Mouse (Mus musculus) stomach, postnatal 0 days (tissue): ENCODE results near the gene Bcas3. TPM values are rescaled to one million over a fixed set of nuclear protein-coding genes. Genes with fewer than 3 reads are reported as not detected.

Experiments
- ATAC-seq: fragments of 200-750 bp; cut with Nextera tagmentation; 2 replicates; pipeline ENCODE4 v1.8.0; 2017; ENCODE audit not compliant: low FRiP score, low TSS enrichment
- DNase-seq: peaks from one replicate; pipeline ENCODE4 v3.0.0-alpha.2; 2016; ENCODE audit warnings: low spot score
- H3K27ac ChIP-seq: fragments of 300-500 bp; sonication (generic); replicated peaks from 2 replicates; pipeline ENCODE4 v1.5.1; 2014; ENCODE audit warnings: mild to moderate bottlenecking, control low read depth
- H3K27me3 ChIP-seq: fragments of 300-500 bp; sonication (generic); 2 replicates; pipeline ENCODE4 v1.6.1; 2014; ENCODE audit warnings: low read length; ENCODE audit not compliant: control insufficient read depth, insufficient read depth
- H3K36me3 ChIP-seq: fragments of 300-500 bp; sonication (generic); 2 replicates; pipeline ENCODE4 v1.6.1; 2014; ENCODE audit warnings: low read length, mixed read lengths; ENCODE audit not compliant: control insufficient read depth, insufficient read depth
- H3K4me1 ChIP-seq: fragments of 300-500 bp; sonication (generic); replicated peaks from 2 replicates; pipeline ENCODE4 v1.6.1; 2014; ENCODE audit warnings: antibody characterized with exemption; ENCODE audit not compliant: control insufficient read depth, insufficient read depth
- H3K4me2 ChIP-seq: fragments of 300-500 bp; sonication (generic); replicated peaks from 2 replicates; pipeline ENCODE4 v1.6.1; 2014; ENCODE audit warnings: low read depth, mild to moderate bottlenecking, control low read depth, moderate library complexity
- H3K4me3 ChIP-seq: fragments of 300-500 bp; sonication (generic); 2 replicates; pipeline ENCODE4 v1.5.1; 2014; ENCODE audit warnings: low read depth, low read length, control low read depth
- H3K9ac ChIP-seq: fragments of 300-500 bp; sonication (generic); 2 replicates; pipeline ENCODE4 v1.6.1; 2014; ENCODE audit warnings: mild to moderate bottlenecking, low read length, control low read depth, mixed read lengths
- H3K9me3 ChIP-seq: fragments of 300-500 bp; sonication (generic); 2 replicates; pipeline ENCODE4 v1.6.1; 2016; ENCODE audit warnings: low read length; ENCODE audit not compliant: control insufficient read depth
- CTCF ChIP-seq: IDR thresholded peaks from 2 replicates; pipeline ENCODE4 v1.5.1; 2016; ENCODE audit warnings: antibody characterized with exemption, low read depth, mild to moderate bottlenecking, moderate library complexity
- EP300 ChIP-seq: optimal IDR thresholded peaks from 2 replicates; pipeline ENCODE3; 2016; ENCODE audit warnings: antibody characterized with exemption
- WGBS: fragments of 180-500 bp; shearing (Covaris S2); extraction: QIAGEN DNeasy Blood & Tissue Kit; methylation state at CpG from one replicate; pipeline ENCODE4 v1.1.7; 2014; 5-methylcytosine and 5-hydroxymethylcytosine counted together
- polyA plus RNA-seq: library from polyadenylated mRNA; unstranded; fragments of >200 nt; fragmentation: Nextera tagmentation; extraction: Ambion mirVana; gene quantifications from 2 replicates; pipeline ENCODE4 v1.2.1, GENCODE M21; 2015

The Bcas3 gene
- polyA plus RNA-seq, 1 experiment from 2014 or later: 16.5 TPM

DNA sequence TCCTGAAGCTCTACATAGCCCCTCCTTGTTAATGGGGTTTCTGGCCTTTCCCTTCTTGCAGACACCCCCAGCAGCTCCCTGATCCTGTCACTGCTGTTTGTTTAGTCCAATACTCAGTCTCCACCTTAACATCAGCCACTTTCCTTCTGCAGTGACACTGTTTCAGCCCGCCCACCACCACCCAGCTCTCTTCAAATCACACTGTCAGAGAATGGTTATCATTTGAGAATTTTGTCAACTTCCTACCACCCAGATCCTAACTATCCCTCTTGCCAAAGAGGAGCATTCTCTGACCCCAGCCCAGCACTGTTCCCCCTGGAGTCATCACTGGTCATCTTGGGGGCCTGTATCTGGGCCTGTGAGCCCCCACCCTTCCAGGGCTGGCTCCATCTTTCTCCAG, 452.8 kb downstream of the Bcas3 start:
- H3K9me3 ChIP-seq: no peaks in the 10 kb centered on the region
- no peak overlapping the region for H3K4me2 ChIP-seq
- H3K36me3 ChIP-seq: no peaks in the 10 kb centered on the region
- ATAC-seq (no peak), DNase-seq (no peak)
- H3K9ac ChIP-seq: no peak overlapping the region
- no peaks in the 10 kb centered on the region for H3K4me1 ChIP-seq
- WGBS: 86% methylated on average over 1 of the region's 1 CpGs
- no peak for TF ChIP-seq CTCF
- no peak for TF ChIP-seq EP300
- no peak overlapping the region for H3K4me3 ChIP-seq
- no peaks in the 10 kb centered on the region for H3K27me3 ChIP-seq
- no peak overlapping the region for H3K27ac ChIP-seq

DNA sequence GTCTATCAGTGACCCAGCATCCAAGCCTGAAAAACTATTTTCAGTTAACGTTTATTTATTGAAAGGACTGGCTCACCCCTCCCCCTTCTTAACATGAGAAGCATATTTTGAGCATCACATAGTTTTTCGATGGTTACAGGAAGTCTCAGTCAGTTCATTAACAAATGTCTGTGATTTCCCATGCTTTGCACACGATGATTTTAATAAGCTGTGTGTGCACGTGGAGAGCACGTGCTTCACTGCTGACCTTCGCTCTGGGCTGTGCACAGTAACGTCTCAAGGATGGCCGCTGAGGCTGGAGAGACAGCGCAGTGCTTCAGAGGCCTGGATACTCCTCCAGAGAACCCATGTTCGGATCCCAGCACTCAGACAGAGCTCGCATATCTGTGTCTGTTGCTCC, 454.4 kb downstream of the Bcas3 start:
- ATAC-seq (no peak), DNase-seq (no peak)
- 0 out of 2 replicates have a peak, but pooled peaks cover 2% of the 10 kb centered on the region for H3K4me1 ChIP-seq
- 66% methylated on average over 11 of the region's 11 CpGs for WGBS
- no peak overlapping the region for H3K4me3 ChIP-seq
- no peak overlapping the region for H3K9ac ChIP-seq
- no peak overlapping the region for H3K27ac ChIP-seq
- H3K9me3 ChIP-seq: no peaks in the 10 kb centered on the region
- no peaks in the 10 kb centered on the region for H3K36me3 ChIP-seq
- TF ChIP-seq CTCF (no peak), EP300 (no peak)
- H3K27me3 ChIP-seq: no peaks in the 10 kb centered on the region
- H3K4me2 ChIP-seq: no peak overlapping the region

- H3K4me3 ChIP-seq: no peak overlapping the region
- no peak for ATAC-seq
- H3K4me1 ChIP-seq: peaks cover 2% of the 10 kb centered on the region; the same call in 1 of the 2 replicates
- no peak overlapping the region for H3K4me2 ChIP-seq
- H3K27me3 ChIP-seq: no peaks in the 10 kb centered on the region
- H3K36me3 ChIP-seq: no peaks in the 10 kb centered on the region
- no peak for DNase-seq
- no peak overlapping the region for H3K9ac ChIP-seq
- no peak for TF ChIP-seq CTCF
- no peak for TF ChIP-seq EP300
- 68% methylated on average over 4 of the region's 4 CpGs for WGBS
- H3K9me3 ChIP-seq: no peaks in the 10 kb centered on the region
- no peak overlapping the region for H3K27ac ChIP-seq
Measured at GRCm38 (mm10) chr11:85811229-85811628, 458.3 kb downstream of the Bcas3 start.

- no peaks in the 10 kb centered on the region for H3K9me3 ChIP-seq
- no peak overlapping the region for H3K4me3 ChIP-seq
- H3K4me1 ChIP-seq: peaks cover 2% of the 10 kb centered on the region; the same call in 1 of the 2 replicates
- TF ChIP-seq CTCF: no peak
- H3K9ac ChIP-seq: no peak overlapping the region
- H3K27me3 ChIP-seq: no peaks in the 10 kb centered on the region
- H3K4me2 ChIP-seq: no peak overlapping the region
- 89% methylated on average over 5 of the region's 5 CpGs for WGBS
- no peak overlapping the region for H3K27ac ChIP-seq
- no peaks in the 10 kb centered on the region for H3K36me3 ChIP-seq
- DNase-seq: no peak
- ATAC-seq: no peak
Measured at GRCm38 (mm10) chr11:85811676-85812075, 458.7 kb downstream of the Bcas3 start.

DNA sequence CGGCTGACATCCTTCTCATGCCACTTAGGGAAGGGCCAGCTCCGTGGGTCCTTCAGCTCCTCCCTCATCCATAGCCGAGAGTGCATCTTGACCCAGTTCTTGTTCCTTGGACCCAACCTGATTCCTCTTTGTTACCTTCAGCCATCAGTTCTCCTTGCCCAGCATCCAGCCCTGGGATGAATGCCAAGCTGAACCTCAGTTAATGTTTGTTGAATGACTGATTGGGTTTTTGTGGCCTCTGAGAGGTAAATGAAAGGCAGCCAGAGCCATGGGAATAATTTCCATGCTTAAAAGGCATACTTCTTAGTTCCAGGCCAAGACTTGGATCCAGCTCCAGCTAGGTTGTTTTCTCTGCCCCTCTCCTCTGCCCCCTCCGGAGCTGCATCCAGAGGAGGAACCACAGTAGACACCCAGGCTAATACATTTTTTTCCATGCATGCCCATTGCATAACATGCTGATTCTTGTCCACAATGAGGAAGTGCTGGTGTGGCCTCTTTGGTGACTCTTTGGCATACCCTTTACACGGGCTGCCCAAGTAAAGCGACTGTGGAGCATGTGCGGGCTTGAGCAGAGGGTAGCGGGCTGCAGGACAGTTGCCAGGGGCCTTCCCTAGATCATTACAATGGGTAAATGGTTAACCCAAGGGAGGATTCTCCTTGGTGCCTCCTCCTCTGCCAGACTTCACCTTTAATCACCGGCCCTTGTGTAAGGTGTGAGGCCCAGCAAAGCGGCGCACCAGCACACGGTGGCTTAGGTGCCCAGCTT, 459.4 kb downstream of the Bcas3 start:
- no peak overlapping the region for H3K4me3 ChIP-seq
- no peak overlapping the region for H3K4me2 ChIP-seq
- WGBS: 73% methylated on average over 12 of the region's 12 CpGs
- DNase-seq (peak; percentile 34), ATAC-seq (0 out of 2 replicates have a peak, but pooled peaks have one; percentile 39)
- H3K27me3 ChIP-seq: no peaks in the 10 kb centered on the region
- no peak overlapping the region for H3K9ac ChIP-seq
- no peak for TF ChIP-seq EP300
- TF ChIP-seq CTCF: no peak
- H3K36me3 ChIP-seq: no peaks in the 10 kb centered on the region
- no peaks in the 10 kb centered on the region for H3K9me3 ChIP-seq
- H3K4me1 ChIP-seq: peaks cover 2% of the 10 kb centered on the region; the same call in 1 of the 2 replicates
- no peak overlapping the region; the same call in 1 of the 2 replicates for H3K27ac ChIP-seq

- 24% methylated on average over 4 of the region's 4 CpGs for WGBS
- ATAC-seq (no peak), DNase-seq (no peak)
- H3K4me3 ChIP-seq: no peak overlapping the region
- H3K36me3 ChIP-seq: no peaks in the 10 kb centered on the region
- peaks cover 2% of the 10 kb centered on the region; the same call in 1 of the 2 replicates for H3K4me1 ChIP-seq
- no peak overlapping the region for H3K27ac ChIP-seq
- no peaks in the 10 kb centered on the region for H3K27me3 ChIP-seq
- no peak overlapping the region for H3K4me2 ChIP-seq
- no peak for TF ChIP-seq EP300
- TF ChIP-seq CTCF: no peak
- H3K9ac ChIP-seq: no peak overlapping the region
- H3K9me3 ChIP-seq: no peaks in the 10 kb centered on the region
Measured at GRCm38 (mm10) chr11:85814678-85815077, 461.7 kb downstream of the Bcas3 start.
